Mouse (Mus musculus): ENCODE data around the gene Ppp1r16b. TPM values are rescaled to one million over a fixed set of nuclear protein-coding genes. Genes with fewer than 3 reads are reported as not detected.

Gene Ppp1r16b
- polyA plus RNA-seq, 1 experiment from 2014 or later: 2.9 TPM

GRCm38 (mm10) chr2:158721481-158721880 is 56.3 kb downstream of the Ppp1r16b start:
- Histone ChIP-seq H3K27me3 (no peaks in the 10 kb centered on the region), H3K4me3 (replicated peaks) (no peak overlapping the region), H3K36me3 (replicated peaks) (no peaks in the 10 kb centered on the region), H3K9ac (no peak overlapping the region), H3K4me2 (no peak overlapping the region), H3K27ac (no peak overlapping the region), H3K9me3 (no peaks in the 10 kb centered on the region), H3K4me1 (peaks cover 9% of the 10 kb centered on the region)
- WGBS: 46% methylated on average over 3 of the region's 3 CpGs
- ATAC-seq (ENCODE audit: low FRiP score): no peak

DNA sequence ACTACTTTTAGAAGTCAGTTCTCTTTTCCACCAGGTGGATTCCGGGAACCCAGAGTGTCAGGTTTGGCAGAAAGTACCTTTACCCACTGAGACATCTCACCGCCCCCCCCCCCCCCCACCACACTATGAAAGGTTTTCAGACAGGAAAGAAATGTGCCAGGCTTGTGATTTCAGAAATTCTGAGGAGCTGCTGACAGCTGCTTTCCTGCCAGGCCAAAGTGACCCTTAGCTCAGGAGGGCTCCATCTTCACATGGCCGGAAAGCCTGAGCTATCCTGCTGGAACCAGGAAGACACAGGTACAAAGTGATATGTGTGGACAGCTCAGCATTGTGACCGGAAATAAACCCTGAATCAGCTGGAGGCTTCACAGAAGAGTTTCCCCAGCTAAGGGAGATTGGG is 56.9 kb downstream of the Ppp1r16b start:
- Histone ChIP-seq H3K9me3 (no peaks in the 10 kb centered on the region), H3K4me1 (peaks cover 9% of the 10 kb centered on the region), H3K36me3 (replicated peaks) (no peaks in the 10 kb centered on the region), H3K4me3 (replicated peaks) (no peak overlapping the region), H3K27ac (no peak overlapping the region), H3K27me3 (no peaks in the 10 kb centered on the region), H3K9ac (no peak overlapping the region), H3K4me2 (no peak overlapping the region)
- WGBS: 87% methylated on average over 4 of the region's 4 CpGs
- no peak for ATAC-seq (ENCODE audit: low FRiP score)

GRCm38 (mm10) chr2:158722991-158723551 is 57.9 kb downstream of the Ppp1r16b start:
- 64% methylated on average over 6 of the region's 6 CpGs for WGBS
- H3K4me1 ChIP-seq: peaks cover 9% of the 10 kb centered on the region
- 0 out of 2 replicates have a peak overlapping the region, but pooled peaks have one; percentile 17 for H3K9ac ChIP-seq
- H3K36me3 ChIP-seq (replicated peaks): no peaks in the 10 kb centered on the region
- no peaks in the 10 kb centered on the region for H3K9me3 ChIP-seq
- H3K4me3 ChIP-seq (replicated peaks): no peak overlapping the region
- H3K27me3 ChIP-seq: no peaks in the 10 kb centered on the region
- no peak overlapping the region for H3K27ac ChIP-seq
- H3K4me2 ChIP-seq: no peak overlapping the region
- ATAC-seq (ENCODE audit: low FRiP score): no peak

DNA sequence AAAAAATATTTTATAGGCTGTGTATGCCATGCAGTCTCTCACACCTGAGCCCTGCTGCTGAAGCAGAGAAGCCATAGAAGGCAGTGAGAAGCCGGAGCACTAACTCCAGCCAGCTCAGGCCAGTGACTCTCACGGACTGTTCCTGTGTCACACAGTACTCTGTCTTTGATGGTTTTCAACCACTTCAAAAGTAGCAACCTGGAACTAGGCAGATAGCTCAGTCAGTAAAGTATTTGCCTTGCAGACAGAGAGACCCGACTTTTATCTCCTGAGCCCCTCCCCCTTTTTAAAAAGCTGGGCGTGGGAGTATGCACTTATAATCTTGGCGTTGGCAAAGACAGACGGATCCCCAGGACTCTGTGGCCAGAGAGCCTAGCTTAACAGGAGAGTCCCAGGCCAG is 58.6 kb downstream of the Ppp1r16b start:
- no peaks in the 10 kb centered on the region for H3K36me3 ChIP-seq (replicated peaks)
- H3K9me3 ChIP-seq: no peaks in the 10 kb centered on the region
- H3K4me2 ChIP-seq: no peak overlapping the region
- 57% methylated on average over 6 of the region's 6 CpGs for WGBS
- no peak overlapping the region for H3K9ac ChIP-seq
- H3K4me1 ChIP-seq: peaks cover 9% of the 10 kb centered on the region
- no peaks in the 10 kb centered on the region for H3K27me3 ChIP-seq
- no peak for ATAC-seq (ENCODE audit: low FRiP score)
- no peak overlapping the region for H3K4me3 ChIP-seq (replicated peaks)
- no peak overlapping the region for H3K27ac ChIP-seq

DNA sequence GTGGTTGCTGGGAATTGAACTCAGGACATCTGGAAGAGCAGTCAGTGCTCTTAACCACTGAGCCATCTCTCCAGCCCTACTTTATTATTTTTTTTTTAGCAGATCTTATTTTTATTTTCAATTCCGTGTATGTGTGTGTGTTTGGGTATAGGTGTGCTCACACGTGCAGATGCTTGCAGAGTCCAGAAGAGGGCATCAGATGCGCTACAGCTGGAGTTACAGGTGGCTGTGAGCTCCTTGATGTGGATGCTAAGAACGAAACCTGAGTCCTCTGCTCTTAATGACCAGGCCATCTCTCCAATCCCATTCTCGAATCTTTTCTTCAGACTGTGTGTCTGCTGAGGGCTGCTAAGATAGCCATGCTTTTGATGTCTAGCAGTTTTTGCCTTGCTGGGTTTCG is 61.1 kb downstream of the Ppp1r16b start:
- Histone ChIP-seq H3K4me3 (replicated peaks) (no peak overlapping the region), H3K4me1 (peaks cover 6% of the 10 kb centered on the region), H3K9ac (no peak overlapping the region), H3K27me3 (no peaks in the 10 kb centered on the region), H3K4me2 (no peak overlapping the region), H3K36me3 (replicated peaks) (no peaks in the 10 kb centered on the region), H3K9me3 (no peaks in the 10 kb centered on the region), H3K27ac (no peak overlapping the region)
- no peak for ATAC-seq (ENCODE audit: low FRiP score)
- 68% methylated on average over 6 of the region's 6 CpGs for WGBS

DNA sequence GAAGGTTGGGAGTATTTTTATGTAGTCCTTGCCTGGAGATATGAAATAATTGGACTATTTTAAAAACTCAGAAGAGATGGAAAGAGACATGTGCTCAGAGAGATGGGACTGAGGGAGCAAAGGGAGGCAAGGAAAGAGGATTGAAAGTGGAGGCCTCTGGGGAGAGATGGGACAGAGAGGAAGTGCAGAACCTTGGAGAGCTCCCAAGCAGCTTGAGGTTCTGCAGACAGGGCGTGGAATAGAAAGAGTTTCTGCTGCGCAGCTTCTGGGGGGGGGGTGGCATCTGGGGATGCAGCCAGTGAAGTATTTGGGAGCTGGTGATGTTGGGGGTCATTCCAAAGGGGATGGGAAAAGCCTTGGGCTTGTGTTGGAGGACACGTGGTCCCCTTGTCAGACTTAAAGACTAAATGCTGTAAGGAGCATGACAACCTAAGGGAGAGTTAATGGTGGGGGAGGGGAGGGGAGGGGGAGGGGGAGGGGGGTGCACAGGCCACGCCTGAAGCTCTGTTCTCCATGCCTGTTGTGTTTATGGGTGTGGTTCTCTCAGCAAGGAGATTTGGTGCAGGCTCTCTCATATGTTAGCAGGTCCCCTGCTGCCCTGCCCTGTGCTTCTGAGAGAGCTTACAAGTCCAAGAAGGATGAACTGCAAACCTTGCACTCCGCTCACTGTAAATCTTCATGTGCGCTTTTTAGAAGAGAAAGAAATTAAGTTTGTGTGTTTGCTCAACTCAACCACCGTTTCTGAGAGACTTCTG is 63.0 kb downstream of the Ppp1r16b start:
- Histone ChIP-seq H3K4me1 (no peaks in the 10 kb centered on the region), H3K9me3 (no peaks in the 10 kb centered on the region), H3K4me3 (replicated peaks) (no peak overlapping the region), H3K9ac (no peak overlapping the region), H3K27me3 (no peaks in the 10 kb centered on the region), H3K4me2 (no peak overlapping the region), H3K36me3 (replicated peaks) (no peaks in the 10 kb centered on the region), H3K27ac (no peak overlapping the region)
- no peak for ATAC-seq (ENCODE audit: low FRiP score)
- 53% methylated on average over 7 of the region's 7 CpGs for WGBS

DNA sequence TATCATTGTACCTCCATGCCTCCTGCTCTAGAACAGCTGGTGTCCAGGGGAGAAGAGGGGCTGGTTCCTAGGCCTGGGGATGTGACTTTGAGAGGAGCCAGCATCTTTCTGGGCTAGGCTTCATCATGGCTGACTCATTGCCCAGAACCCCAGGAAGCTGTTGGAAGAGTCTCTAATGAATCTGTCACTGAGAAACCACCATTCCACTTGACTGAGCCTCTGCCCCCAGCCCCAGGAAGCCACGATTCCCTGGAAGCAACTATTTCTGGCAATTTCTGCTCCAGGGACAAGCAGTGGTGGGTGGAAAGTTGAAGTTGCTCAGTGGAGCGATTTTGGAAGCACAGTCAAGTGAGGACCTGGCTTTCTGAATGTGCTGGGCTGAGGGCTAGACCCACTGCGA is 65.7 kb downstream of the Ppp1r16b start:
- Histone ChIP-seq H3K4me2 (no peak overlapping the region), H3K4me1 (no peaks in the 10 kb centered on the region), H3K36me3 (replicated peaks) (no peaks in the 10 kb centered on the region), H3K27me3 (no peaks in the 10 kb centered on the region), H3K9me3 (no peaks in the 10 kb centered on the region), H3K9ac (no peak overlapping the region), H3K27ac (no peak overlapping the region), H3K4me3 (replicated peaks) (no peak overlapping the region)
- 66% methylated on average over 3 of the region's 3 CpGs for WGBS
- no peak for ATAC-seq (ENCODE audit: low FRiP score)

GRCm38 (mm10) chr2:158732521-158732920 is 67.3 kb downstream of the Ppp1r16b start:
- Histone ChIP-seq H3K9ac (no peak overlapping the region), H3K27ac (no peak overlapping the region), H3K27me3 (no peaks in the 10 kb centered on the region), H3K9me3 (no peaks in the 10 kb centered on the region), H3K4me1 (no peaks in the 10 kb centered on the region), H3K4me3 (replicated peaks) (no peak overlapping the region), H3K4me2 (no peak overlapping the region), H3K36me3 (replicated peaks) (no peaks in the 10 kb centered on the region)
- WGBS: 86% methylated on average over 9 of the region's 9 CpGs
- no peak for ATAC-seq (ENCODE audit: low FRiP score)

DNA sequence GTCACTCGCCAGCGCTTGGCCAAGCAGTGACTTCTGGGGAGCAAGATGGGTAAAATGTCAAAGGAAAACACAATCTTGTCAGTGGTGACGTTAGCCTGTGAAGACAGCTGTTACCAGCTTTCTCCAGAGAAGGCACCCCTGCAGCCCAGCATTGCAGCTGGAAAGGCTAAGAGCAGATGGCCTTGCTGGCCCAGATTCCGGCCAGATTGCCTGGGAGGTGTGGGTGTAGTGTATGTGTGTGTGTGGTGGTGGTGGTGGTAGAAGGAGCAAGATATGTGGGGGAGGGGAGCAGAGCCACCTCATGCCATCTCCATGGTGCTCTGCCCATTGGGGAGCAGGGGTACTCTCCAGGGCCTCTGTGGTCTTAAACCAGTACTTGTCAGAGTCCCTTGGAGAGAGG is 67.9 kb downstream of the Ppp1r16b start:
- no peak for ATAC-seq (ENCODE audit: low FRiP score)
- no peaks in the 10 kb centered on the region for H3K4me1 ChIP-seq
- 82% methylated on average over 4 of the region's 4 CpGs for WGBS
- no peak overlapping the region for H3K4me3 ChIP-seq (replicated peaks)
- no peaks in the 10 kb centered on the region for H3K36me3 ChIP-seq (replicated peaks)
- H3K27me3 ChIP-seq: no peaks in the 10 kb centered on the region
- no peak overlapping the region for H3K9ac ChIP-seq
- no peak overlapping the region for H3K27ac ChIP-seq
- H3K9me3 ChIP-seq: no peaks in the 10 kb centered on the region
- no peak overlapping the region for H3K4me2 ChIP-seq

DNA sequence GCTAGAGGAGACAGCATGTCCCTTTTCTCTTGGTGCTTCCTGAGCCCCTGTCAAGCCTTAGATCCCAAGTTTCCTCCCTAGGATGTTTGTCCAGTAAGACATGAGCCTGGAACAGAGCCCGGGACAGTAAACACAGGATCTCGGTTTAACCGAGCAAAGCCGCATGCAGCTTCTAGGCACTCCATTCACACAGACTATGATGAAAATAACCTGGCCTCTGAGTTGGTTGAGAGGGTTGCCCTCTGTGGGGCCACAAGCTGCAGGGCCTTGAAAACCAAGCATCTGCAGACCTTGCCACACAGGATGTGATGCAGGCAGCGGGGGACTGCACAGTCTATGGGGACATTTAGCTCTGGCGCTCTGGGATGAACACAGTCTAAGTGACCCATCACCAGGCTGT is 68.7 kb downstream of the Ppp1r16b start:
- WGBS: 93% methylated on average over 6 of the region's 6 CpGs
- no peak overlapping the region for H3K27ac ChIP-seq

GRCm38 (mm10) chr2:158734500-158735152 is 69.4 kb downstream of the Ppp1r16b start:
- Histone ChIP-seq H3K9me3 (no peaks in the 10 kb centered on the region), H3K9ac (no peak overlapping the region), H3K27me3 (no peaks in the 10 kb centered on the region), H3K27ac (no peak overlapping the region), H3K4me2 (no peak overlapping the region), H3K4me3 (replicated peaks) (no peak overlapping the region), H3K4me1 (peaks cover 12% of the 10 kb centered on the region; the same call in 1 of the 2 replicates), H3K36me3 (replicated peaks) (no peaks in the 10 kb centered on the region)
- 84% methylated on average over 7 of the region's 7 CpGs for WGBS
- ATAC-seq (ENCODE audit: low FRiP score): no peak

More for the DNA sequence above, 68.7 kb downstream of the Ppp1r16b start:
- H3K9ac ChIP-seq: no peak overlapping the region
- no peaks in the 10 kb centered on the region for H3K36me3 ChIP-seq (replicated peaks)
- no peak for ATAC-seq (ENCODE audit: low FRiP score)
- H3K4me1 ChIP-seq: peaks cover 7% of the 10 kb centered on the region; the same call in 1 of the 2 replicates
- H3K27me3 ChIP-seq: no peaks in the 10 kb centered on the region
- H3K9me3 ChIP-seq: no peaks in the 10 kb centered on the region
- H3K4me3 ChIP-seq (replicated peaks): no peak overlapping the region
- H3K4me2 ChIP-seq: no peak overlapping the region

DNA sequence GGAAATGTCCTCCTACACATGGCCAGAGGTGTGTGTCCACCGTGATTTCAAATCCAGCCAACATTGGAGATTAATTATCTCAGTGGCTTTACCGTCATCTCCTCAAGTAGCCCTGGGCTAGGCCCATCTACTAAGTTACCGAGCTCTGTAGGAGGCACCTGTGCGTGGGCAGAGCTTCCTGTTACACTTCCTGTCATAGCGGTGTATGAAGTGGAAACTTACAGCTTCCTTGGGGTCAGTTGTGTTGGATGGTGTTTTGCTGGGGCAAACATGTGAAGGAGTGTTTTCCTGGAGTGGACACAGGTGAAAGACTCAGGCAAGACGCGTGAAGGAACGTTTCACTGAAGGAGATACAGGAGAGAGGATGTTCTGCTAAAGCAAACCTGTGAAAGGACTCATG is 70.1 kb downstream of the Ppp1r16b start:
- Histone ChIP-seq H3K4me3 (replicated peaks) (no peak overlapping the region), H3K4me1 (peaks cover 12% of the 10 kb centered on the region; the same call in 1 of the 2 replicates), H3K36me3 (replicated peaks) (no peaks in the 10 kb centered on the region), H3K27me3 (no peaks in the 10 kb centered on the region), H3K27ac (no peak overlapping the region), H3K9ac (no peak overlapping the region), H3K9me3 (no peaks in the 10 kb centered on the region), H3K4me2 (no peak overlapping the region)
- no peak for ATAC-seq (ENCODE audit: low FRiP score)
- WGBS: 94% methylated on average over 8 of the region's 8 CpGs
